Mouse (Mus musculus) neural tube, embryonic 14.5 days (tissue): ENCODE data around the gene Ccl7. TPM values are rescaled to one million over a fixed set of nuclear protein-coding genes. Genes with fewer than 3 reads are reported as not detected.

Experiments used
- ATAC-seq: fragments of 200-750 bp; cut with Nextera tagmentation; 2 replicates; pipeline ENCODE4 v1.8.0; 2017; ENCODE audit warnings: low read depth, mild to moderate bottlenecking, moderate TSS enrichment, moderate library complexity
- H3K27ac ChIP-seq: fragments of 300-500 bp; sonication (generic); 2 replicates; pipeline ENCODE4 v1.5.1; 2014; ENCODE audit warnings: low read depth, mild to moderate bottlenecking, control low read depth, low read length, moderate library complexity, mixed read lengths
- H3K27me3 ChIP-seq: fragments of 300-500 bp; sonication (generic); 2 replicates; pipeline ENCODE4 v1.6.1; 2014; ENCODE audit warnings: low read length; ENCODE audit not compliant: control insufficient read depth, insufficient read depth
- H3K36me3 ChIP-seq: fragments of 300-500 bp; sonication (generic); 2 replicates; pipeline ENCODE4 v1.6.1; 2014; ENCODE audit warnings: low read length, mixed read lengths; ENCODE audit not compliant: control insufficient read depth, insufficient read depth
- H3K4me1 ChIP-seq: fragments of 300-500 bp; sonication (generic); 2 replicates; pipeline ENCODE4 v1.6.1; 2014; ENCODE audit warnings: low read length; ENCODE audit not compliant: control insufficient read depth, insufficient read depth
- H3K4me2 ChIP-seq: fragments of 300-500 bp; sonication (generic); 2 replicates; pipeline ENCODE4 v1.6.1; 2014; ENCODE audit warnings: mild to moderate bottlenecking, low read depth, low read length, control low read depth
- H3K4me3 ChIP-seq: fragments of 300-500 bp; sonication (generic); 2 replicates; pipeline ENCODE4 v1.5.1; 2014; ENCODE audit warnings: low read depth, low read length, control low read depth, mixed read lengths
- H3K9ac ChIP-seq: fragments of 300-500 bp; sonication (generic); replicated peaks from 2 replicates; pipeline ENCODE4 v1.6.1; 2014; ENCODE audit warnings: low read depth, mild to moderate bottlenecking, control low read depth, low read length, mixed read lengths
- H3K9me3 ChIP-seq: fragments of 300-500 bp; sonication (generic); 2 replicates; pipeline ENCODE4 v1.6.1; 2016; ENCODE audit warnings: low read length; ENCODE audit not compliant: control insufficient read depth
- WGBS: fragments of 180-500 bp; shearing (Covaris S2); extraction: QIAGEN DNeasy Blood & Tissue Kit; methylation state at CpG from one replicate; pipeline ENCODE4 v1.1.7; 2014; 5-methylcytosine and 5-hydroxymethylcytosine counted together
- polyA plus RNA-seq: library from polyadenylated mRNA; unstranded; fragments of >200 nt; fragmentation: Nextera tagmentation; extraction: Ambion mirVana; gene quantifications from 2 replicates; pipeline ENCODE4 v1.2.1, GENCODE M21; 2014

Gene Ccl7
- polyA plus RNA-seq, 1 experiment from 2014 or later: 0.98 TPM

GRCm38 (mm10) chr11:82030171-82030570 lies 15.3 kb upstream of the Ccl7 start:
- Histone ChIP-seq H3K4me1 (no peaks in the 10 kb centered on the region), H3K9me3 (no peaks in the 10 kb centered on the region), H3K36me3 (no peaks in the 10 kb centered on the region), H3K27me3 (no peaks in the 10 kb centered on the region), H3K4me3 (no peak overlapping the region), H3K9ac (no peak overlapping the region), H3K27ac (no peak overlapping the region), H3K4me2 (no peak overlapping the region)
- WGBS: 75% methylated on average over 2 of the region's 2 CpGs
- ATAC-seq: no peak

DNA sequence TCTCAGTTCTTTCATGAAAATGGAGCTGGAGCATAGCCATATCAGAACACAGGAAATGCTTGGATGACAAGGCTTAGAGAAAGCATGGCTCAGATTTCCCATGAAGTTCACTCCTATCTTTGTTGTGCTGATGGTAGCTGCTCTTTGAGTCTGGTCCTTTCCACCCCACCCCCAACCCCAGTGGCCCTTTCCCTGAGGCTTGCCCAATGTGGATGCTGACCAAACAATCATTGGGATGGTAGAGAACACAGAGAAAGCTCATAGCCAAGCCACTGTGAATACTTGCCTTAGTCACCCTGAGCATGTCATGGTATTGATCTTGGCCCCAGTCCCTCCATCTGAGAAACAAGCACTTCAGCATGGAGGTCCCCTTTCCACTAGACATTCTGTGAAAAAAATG lies 13.4 kb upstream of the Ccl7 start:
- H3K4me2 ChIP-seq: no peak overlapping the region
- H3K4me3 ChIP-seq: no peak overlapping the region
- H3K27me3 ChIP-seq: no peaks in the 10 kb centered on the region
- no peak for ATAC-seq
- no peak overlapping the region for H3K27ac ChIP-seq
- no peak overlapping the region for H3K9ac ChIP-seq
- no peaks in the 10 kb centered on the region for H3K4me1 ChIP-seq
- H3K36me3 ChIP-seq: no peaks in the 10 kb centered on the region
- H3K9me3 ChIP-seq: no peaks in the 10 kb centered on the region

DNA sequence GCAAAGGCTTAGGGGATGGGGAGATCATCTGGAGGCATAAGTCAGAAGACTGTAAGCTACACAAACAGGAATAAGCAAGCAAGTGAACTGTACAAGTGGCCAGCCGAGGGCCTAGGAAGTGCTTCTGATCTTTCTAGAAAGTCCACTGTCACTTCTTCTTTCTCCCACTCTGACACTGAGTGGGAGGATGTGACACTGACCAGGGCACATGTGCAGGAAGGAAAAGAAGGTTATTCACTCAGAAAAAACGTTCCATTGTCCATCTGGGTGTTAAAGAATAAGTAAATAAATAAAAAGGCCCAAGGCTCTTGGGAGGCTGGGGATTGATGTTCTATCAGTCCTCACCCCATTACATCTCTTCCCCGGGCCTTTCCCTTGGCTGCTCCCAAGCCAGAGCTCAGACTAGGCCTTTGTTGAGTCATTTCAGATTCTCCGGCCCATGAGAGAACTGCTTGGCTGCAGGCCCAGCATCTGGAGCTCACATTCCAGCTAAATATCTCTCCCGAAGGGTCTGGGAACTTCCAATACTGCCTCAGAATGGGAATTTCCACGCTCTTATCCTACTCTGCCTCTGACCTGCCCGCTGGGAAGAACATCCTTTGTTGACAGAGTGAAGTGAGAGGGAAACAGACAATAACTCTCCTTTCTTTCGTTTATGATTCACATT lies 12.7 kb upstream of the Ccl7 start:
- no peaks in the 10 kb centered on the region for H3K36me3 ChIP-seq
- H3K4me2 ChIP-seq: no peak overlapping the region
- no peak for ATAC-seq
- no peak overlapping the region for H3K4me3 ChIP-seq
- H3K27me3 ChIP-seq: no peaks in the 10 kb centered on the region
- H3K9ac ChIP-seq: no peak overlapping the region
- no peak overlapping the region for H3K27ac ChIP-seq
- no peaks in the 10 kb centered on the region for H3K4me1 ChIP-seq
- WGBS: 27% methylated on average over 8 of the region's 8 CpGs
- H3K9me3 ChIP-seq: no peaks in the 10 kb centered on the region

DNA sequence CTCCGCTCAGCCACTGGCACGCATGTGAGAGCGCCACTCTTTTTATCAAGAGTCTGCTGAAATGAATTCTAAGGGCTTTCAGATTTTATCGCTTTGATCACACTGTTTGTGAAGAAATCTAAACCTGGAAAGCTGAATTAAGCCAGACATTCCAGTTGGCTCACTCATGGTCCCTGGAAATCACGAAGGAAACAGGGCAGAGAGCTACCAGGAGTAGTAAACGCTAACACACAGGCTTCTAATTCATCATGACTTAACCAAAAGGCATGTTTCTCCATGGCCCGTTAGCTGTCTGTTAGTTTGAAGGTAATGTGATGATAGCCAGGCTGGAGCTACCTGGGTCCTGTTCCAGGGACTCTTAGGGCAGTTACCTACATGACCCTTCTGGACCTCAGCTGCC lies 11.1 kb upstream of the Ccl7 start:
- Histone ChIP-seq H3K9me3 (no peaks in the 10 kb centered on the region), H3K9ac (no peak overlapping the region), H3K4me2 (no peak overlapping the region), H3K36me3 (no peaks in the 10 kb centered on the region), H3K27me3 (no peaks in the 10 kb centered on the region), H3K4me1 (no peaks in the 10 kb centered on the region; the same call in 1 of the 2 replicates), H3K27ac (no peak overlapping the region), H3K4me3 (no peak overlapping the region)
- ATAC-seq: no peak
- 90% methylated on average over 7 of the region's 7 CpGs for WGBS

DNA sequence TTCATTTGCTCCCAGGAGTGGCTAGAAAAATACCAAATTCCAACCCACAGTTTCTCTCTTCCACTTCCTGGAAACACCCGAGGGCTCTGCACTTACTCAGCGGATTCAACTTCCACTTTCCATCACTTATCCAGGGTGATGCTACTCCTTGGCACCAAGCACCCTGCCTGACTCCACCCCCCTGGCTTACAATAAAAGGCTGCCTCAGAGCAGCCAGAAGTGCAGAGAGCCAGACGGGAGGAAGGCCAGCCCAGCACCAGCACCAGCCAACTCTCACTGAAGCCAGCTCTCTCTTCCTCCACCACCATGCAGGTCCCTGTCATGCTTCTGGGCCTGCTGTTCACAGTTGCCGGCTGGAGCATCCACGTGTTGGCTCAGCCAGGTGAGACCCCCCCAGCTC lies 10.2 kb upstream of the Ccl7 start, which contains the start of gene Ccl2:
Gene Ccl2, plus strand, starts transcription at position 216 of the 400 bp plus-strand sequence.
- Histone ChIP-seq H3K9ac (no peak within 1 kb of the TSS), H3K9me3 (no peaks in the 10 kb centered on the region), H3K36me3 (no peaks in the 10 kb centered on the region), H3K4me2 (no peak within 1 kb of the TSS), H3K4me1 (no peaks in the 10 kb centered on the region; the same call in 1 of the 2 replicates), H3K27ac (no peak within 1 kb of the TSS), H3K27me3 (no peaks in the 10 kb centered on the region), H3K4me3 (no peak within 1 kb of the TSS)
- peak; percentile 66; the same call in 1 of the 2 replicates for ATAC-seq
- 28% methylated on average over 5 of the region's 5 CpGs for WGBS

GRCm38 (mm10) chr11:82035857-82036256 lies 9.7 kb upstream of the Ccl7 start:
- H3K9ac ChIP-seq: no peak overlapping the region
- H3K27ac ChIP-seq: no peak overlapping the region
- no peak overlapping the region for H3K4me3 ChIP-seq
- H3K4me1 ChIP-seq: no peaks in the 10 kb centered on the region; the same call in 1 of the 2 replicates
- no peaks in the 10 kb centered on the region for H3K27me3 ChIP-seq
- ATAC-seq: no peak
- no peaks in the 10 kb centered on the region for H3K9me3 ChIP-seq
- H3K36me3 ChIP-seq: no peaks in the 10 kb centered on the region
- H3K4me2 ChIP-seq: no peak overlapping the region
- 93% methylated on average over 2 of the region's 2 CpGs for WGBS

DNA sequence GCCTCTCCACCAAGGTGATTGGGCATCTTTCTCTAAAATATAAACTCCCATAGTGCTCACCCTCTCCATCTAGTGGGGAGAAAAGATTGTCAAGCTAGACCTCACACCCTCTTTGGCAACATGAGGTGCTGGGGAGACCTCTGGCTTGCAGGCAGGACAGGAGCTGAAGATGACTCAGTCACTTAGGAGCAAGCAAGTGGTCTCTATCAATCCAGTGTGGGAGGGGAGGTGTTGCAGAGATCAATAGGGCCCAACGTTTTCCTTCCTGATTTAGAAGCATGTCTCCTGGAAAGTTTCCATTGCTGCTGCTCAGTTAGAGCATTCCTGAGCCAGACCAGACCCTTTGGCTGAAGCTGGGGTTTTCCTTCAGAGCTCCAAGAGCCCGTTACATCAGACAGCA lies 7.0 kb upstream of the Ccl7 start, which contains the start of gene Gm17268:
Gene Gm17268, minus strand, starts transcription at position 28 of the 400 bp plus-strand sequence.
- H3K4me1 ChIP-seq: no peaks in the 10 kb centered on the region; the same call in 1 of the 2 replicates
- H3K36me3 ChIP-seq: no peaks in the 10 kb centered on the region
- H3K27ac ChIP-seq: no peak within 1 kb of the TSS
- 54% methylated on average over 2 of the region's 2 CpGs for WGBS
- no peak within 1 kb of the TSS for H3K4me3 ChIP-seq
- H3K9me3 ChIP-seq: no peaks in the 10 kb centered on the region
- no peak within 1 kb of the TSS for H3K9ac ChIP-seq
- no peaks in the 10 kb centered on the region for H3K27me3 ChIP-seq
- H3K4me2 ChIP-seq: no peak within 1 kb of the TSS
- no peak for ATAC-seq

DNA sequence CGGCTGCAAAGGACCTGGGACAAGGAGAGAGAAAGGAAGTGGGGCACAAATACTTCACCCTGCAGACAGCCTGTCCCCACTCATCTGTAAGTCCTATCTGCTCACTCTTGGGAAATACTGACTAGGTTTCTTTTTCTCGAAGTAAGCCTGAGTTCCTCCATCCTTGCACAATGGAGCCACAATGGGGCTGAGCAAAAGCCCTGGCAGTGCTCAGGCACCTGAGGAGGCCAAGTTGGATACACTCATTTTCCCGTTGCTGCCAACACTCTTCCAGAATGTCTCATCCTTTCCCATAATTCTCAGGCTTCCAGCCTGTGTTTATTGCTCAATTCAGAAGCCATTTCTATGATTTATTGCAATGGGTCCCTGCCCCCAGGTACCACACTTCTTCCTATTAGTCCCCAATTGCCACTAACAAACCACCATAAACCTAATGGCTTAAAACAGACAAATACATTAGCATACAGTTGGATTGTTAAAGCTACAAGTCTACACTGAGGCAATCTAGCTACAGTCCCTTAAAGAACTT lies 6.3 kb upstream of the Ccl7 start:
- no peak overlapping the region for H3K4me3 ChIP-seq
- H3K27ac ChIP-seq: no peak overlapping the region
- no peaks in the 10 kb centered on the region for H3K27me3 ChIP-seq
- no peak for ATAC-seq
- H3K4me1 ChIP-seq: no peaks in the 10 kb centered on the region; the same call in 1 of the 2 replicates
- no peak overlapping the region for H3K4me2 ChIP-seq
- no peak overlapping the region for H3K9ac ChIP-seq
- WGBS: 33% methylated on average over 3 of the region's 3 CpGs
- H3K36me3 ChIP-seq: no peaks in the 10 kb centered on the region
- H3K9me3 ChIP-seq: no peaks in the 10 kb centered on the region

- Histone ChIP-seq H3K4me3 (no peak overlapping the region), H3K4me2 (no peak overlapping the region), H3K9ac (no peak overlapping the region), H3K4me1 (no peaks in the 10 kb centered on the region; the same call in 1 of the 2 replicates), H3K36me3 (no peaks in the 10 kb centered on the region), H3K27ac (no peak overlapping the region), H3K9me3 (no peaks in the 10 kb centered on the region), H3K27me3 (no peaks in the 10 kb centered on the region)
- whole genome bisulfite sequencing: 91% methylated on average over 4 of the region's 4 CpGs
- ATAC-seq: no peak
Observed at GRCm38 (mm10) chr11:82041671-82042080, 3.8 kb upstream of the Ccl7 start.
